8 mouse cellular contexts compared by ENCODE assay signal in genomic region chr11:93968848-93969128, GRCm38 (mm10). TPM values are rescaled to one million over a fixed set of nuclear protein-coding genes. Genes with fewer than 3 reads are reported as not detected.
A peak's percentile ranks its signal among the peaks of the same experiment; 100 is the strongest.
DNase-seq lines count a peak whose midpoint lies in the region; ATAC-seq and TF ChIP-seq lines count a peak whose summit lies in the region.

No protein-coding gene starts in this region.

- H3K4me1 ChIP-seq in kidney, embryonic 14.5 days (ENCODE audit: control insufficient read depth, insufficient read depth, low read length): peaks cover 4% of the 10 kb centered on the region; the same call in 1 of the 2 replicates
- H3K4me1 ChIP-seq in cortical plate, adult 2 months (ENCODE audit: control insufficient read depth, insufficient read depth, low read length): peaks cover 2% of the 10 kb centered on the region; the same call in 1 of the 2 replicates
- H3K4me1 ChIP-seq in hindbrain, embryonic 16.5 days (ENCODE audit: control insufficient read depth, insufficient read depth, low read depth, low read length): peaks cover 9% of the 10 kb centered on the region
- H3K4me1 ChIP-seq in midbrain, embryonic 14.5 days (ENCODE audit: control insufficient read depth, insufficient read depth, low read length): peaks cover 8% of the 10 kb centered on the region; the same call in 1 of the 2 replicates

- WGBS in kidney, embryonic 14.5 days: 43% methylated on average over 6 of the region's 6 CpGs
- 50% methylated on average over 6 of the region's 6 CpGs for WGBS in hindbrain, embryonic 16.5 days
- WGBS in midbrain, embryonic 14.5 days: 47% methylated on average over 6 of the region's 6 CpGs

- H3K9ac ChIP-seq in kidney, embryonic 14.5 days (ENCODE audit: low read depth, low read length): peak overlapping the region; percentile 40; the same call in 1 of the 2 replicates
- H3K9ac ChIP-seq in hindbrain, embryonic 16.5 days (ENCODE audit: low read depth, low read length): no peak overlapping the region
- no peak overlapping the region for H3K9ac ChIP-seq in midbrain, embryonic 14.5 days (replicated peaks; ENCODE audit: low read length)

- no peaks in the 10 kb centered on the region for H3K27me3 ChIP-seq in kidney, embryonic 14.5 days (ENCODE audit: control insufficient read depth, insufficient read depth, low read length)
- H3K27me3 ChIP-seq in hindbrain, embryonic 16.5 days (replicated peaks; ENCODE audit: control insufficient read depth, insufficient read depth, low read length): no peaks in the 10 kb centered on the region
- no peaks in the 10 kb centered on the region for H3K27me3 ChIP-seq in midbrain, embryonic 14.5 days (ENCODE audit: control insufficient read depth, insufficient read depth, low read length)

- DNase-seq in kidney, postnatal 25 days: no peak
- no peak for DNase-seq in midbrain, embryonic 14.5 days
- DNase-seq in layer of hippocampus, adult 9-10 months (ENCODE audit: low spot score): no peak
- no peak for DNase-seq in cerebellum, adult 18-20 months

- TF ChIP-seq CTCF in cortical plate, adult 2 months (IDR thresholded peaks at IDR 0.05; ENCODE audit: extremely low read depth, insufficient read depth, low read length): no peak

- no peak for ATAC-seq in kidney, embryonic 14.5 days (ENCODE audit: low FRiP score, low TSS enrichment)
- ATAC-seq in hindbrain, embryonic 16.5 days: no peak
- no peak for ATAC-seq in midbrain, embryonic 14.5 days (ENCODE audit: low FRiP score, low TSS enrichment)
- no peak for ATAC-seq in erythroid progenitor cell, adult 5-6 weeks (replicated peaks; ENCODE audit: low FRiP score, poor library complexity, severe bottlenecking)

- H3K36me3 ChIP-seq in kidney, embryonic 14.5 days (ENCODE audit: control insufficient read depth, insufficient read depth, low read length): peaks cover 22% of the 10 kb centered on the region
- H3K36me3 ChIP-seq in hindbrain, embryonic 16.5 days (ENCODE audit: control insufficient read depth, insufficient read depth, low read length): peaks cover 18% of the 10 kb centered on the region
- peaks cover 21% of the 10 kb centered on the region for H3K36me3 ChIP-seq in midbrain, embryonic 14.5 days (ENCODE audit: control insufficient read depth, insufficient read depth, low read length)

- TF ChIP-seq POLR2A in cortical plate, adult 2 months (IDR thresholded peaks at IDR 0.05; ENCODE audit: extremely low read depth, insufficient read depth, low read length): no peak

- H3K27ac ChIP-seq in kidney, embryonic 14.5 days (ENCODE audit: low read depth, low read length): no peak overlapping the region
- H3K27ac ChIP-seq in cortical plate, adult 2 months (ENCODE audit: insufficient read depth, low read length): peak overlapping the region; percentile 8; the same call in 1 of the 2 replicates
- no peak overlapping the region for H3K27ac ChIP-seq in hindbrain, embryonic 16.5 days (ENCODE audit: low read depth, low read length)
- peak overlapping the region; percentile 82 for H3K27ac ChIP-seq in midbrain, embryonic 14.5 days (replicated peaks; ENCODE audit: low read depth, low read length)

- H3K9me3 ChIP-seq in kidney, embryonic 14.5 days (ENCODE audit: control insufficient read depth, low read length): no peaks in the 10 kb centered on the region
- no peaks in the 10 kb centered on the region for H3K9me3 ChIP-seq in hindbrain, embryonic 16.5 days (ENCODE audit: control insufficient read depth, low read length)
- no peaks in the 10 kb centered on the region for H3K9me3 ChIP-seq in midbrain, embryonic 14.5 days (ENCODE audit: control insufficient read depth, low read length)

- peak overlapping the region; percentile 39 for H3K4me2 ChIP-seq in kidney, embryonic 14.5 days (replicated peaks; ENCODE audit: low read depth, low read length)
- H3K4me2 ChIP-seq in hindbrain, embryonic 16.5 days (ENCODE audit: low read length): peak overlapping the region; percentile 43
- H3K4me2 ChIP-seq in midbrain, embryonic 14.5 days (ENCODE audit: low read length): peak overlapping the region; percentile 83

- H3K4me3 ChIP-seq in kidney, embryonic 14.5 days (ENCODE audit: low read length): peak overlapping the region; percentile 90
- H3K4me3 ChIP-seq in cortical plate, adult 2 months (ENCODE audit: insufficient read depth, low read length): no peak overlapping the region
- no peak overlapping the region; the same call in 1 of the 2 replicates for H3K4me3 ChIP-seq in hindbrain, embryonic 16.5 days (ENCODE audit: low read length)
- peak overlapping the region; percentile 82; the same call in 1 of the 2 replicates for H3K4me3 ChIP-seq in midbrain, embryonic 14.5 days (replicated peaks; ENCODE audit: low read depth, low read length)

RNA-seq across cellular contexts. Expression of gene Nme1, which starts 0.5 kb away (rescaled TPM):
- 211 and 282 TPM in 2 replicates for polyA plus RNA-seq in kidney, embryonic 14.5 days (2014; fragmentation: Nextera tagmentation; extraction: Ambion mirVana)
- 220 and 244 TPM in 2 replicates for polyA plus RNA-seq in cortical plate, adult 2 months (2012; rRNA removed)
- polyA plus RNA-seq in hindbrain, embryonic 16.5 days (2015; fragmentation: Nextera tagmentation; extraction: Ambion mirVana): 372 and 387 TPM in 2 replicates
- polyA plus RNA-seq in midbrain, embryonic 14.5 days (2014; fragmentation: Nextera tagmentation; extraction: Ambion mirVana): 439 and 597 TPM in 2 replicates
- total RNA-seq in erythroid progenitor cell, adult 5-6 weeks (2015; ENCODE audit: low replicate concordance): 11.3 and 17.7 TPM in 2 replicates
- 7.6 and 42.3 TPM in 2 replicates for total RNA-seq in erythroid progenitor cell, adult 5-6 weeks (2017; ENCODE audit: low replicate concordance)

RNA-seq across cellular contexts. Expression of gene Gm20390, which starts 0.7 kb away (rescaled TPM):
- 458 and 601 TPM in 2 replicates for polyA plus RNA-seq in kidney, embryonic 14.5 days (2014; fragmentation: Nextera tagmentation; extraction: Ambion mirVana)
- 67.5 and 82.7 TPM in 2 replicates for polyA plus RNA-seq in cortical plate, adult 2 months (2012; rRNA removed)
- polyA plus RNA-seq in hindbrain, embryonic 16.5 days (2015; fragmentation: Nextera tagmentation; extraction: Ambion mirVana): 367 and 368 TPM in 2 replicates
- 269 and 321 TPM in 2 replicates for polyA plus RNA-seq in midbrain, embryonic 14.5 days (2014; fragmentation: Nextera tagmentation; extraction: Ambion mirVana)
- total RNA-seq in erythroid progenitor cell, adult 5-6 weeks (2015; ENCODE audit: low replicate concordance): 32.3 and 33.5 TPM in 2 replicates
- 5.0 TPM in 1 of 2 replicates, not detected in the other for total RNA-seq in erythroid progenitor cell, adult 5-6 weeks (2017; ENCODE audit: low replicate concordance)

RNA-seq across cellular contexts. Expression of gene Nme2, which starts 12.7 kb away (rescaled TPM):
- 271 and 274 TPM in 2 replicates for polyA plus RNA-seq in kidney, embryonic 14.5 days (2014; fragmentation: Nextera tagmentation; extraction: Ambion mirVana)
- polyA plus RNA-seq in cortical plate, adult 2 months (2012; rRNA removed): 108 and 129 TPM in 2 replicates
- polyA plus RNA-seq in hindbrain, embryonic 16.5 days (2015; fragmentation: Nextera tagmentation; extraction: Ambion mirVana): 98.6 and 130 TPM in 2 replicates
- 75.8 and 79.0 TPM in 2 replicates for polyA plus RNA-seq in midbrain, embryonic 14.5 days (2014; fragmentation: Nextera tagmentation; extraction: Ambion mirVana)
- 34.8 and 35.7 TPM in 2 replicates for total RNA-seq in erythroid progenitor cell, adult 5-6 weeks (2015; ENCODE audit: low replicate concordance)
- 9.6 and 10.1 TPM in 2 replicates for total RNA-seq in erythroid progenitor cell, adult 5-6 weeks (2017; ENCODE audit: low replicate concordance)

RNA-seq across cellular contexts. Expression of gene Spag9, which starts 27.1 kb away (rescaled TPM):
- polyA plus RNA-seq in kidney, embryonic 14.5 days (2014; fragmentation: Nextera tagmentation; extraction: Ambion mirVana): 45.6 and 55.1 TPM in 2 replicates
- polyA plus RNA-seq in cortical plate, adult 2 months (2012; rRNA removed): 126 and 130 TPM in 2 replicates
- 68.9 and 71.8 TPM in 2 replicates for polyA plus RNA-seq in hindbrain, embryonic 16.5 days (2015; fragmentation: Nextera tagmentation; extraction: Ambion mirVana)
- 112 and 140 TPM in 2 replicates for polyA plus RNA-seq in midbrain, embryonic 14.5 days (2014; fragmentation: Nextera tagmentation; extraction: Ambion mirVana)
- total RNA-seq in erythroid progenitor cell, adult 5-6 weeks (2015; ENCODE audit: low replicate concordance): 28.5 and 50.7 TPM in 2 replicates
- 68.5 and 69.1 TPM in 2 replicates for total RNA-seq in erythroid progenitor cell, adult 5-6 weeks (2017; ENCODE audit: low replicate concordance)

Comparison
In these comparisons a context has a peak if more than half of its experiments do, and no peak if none do; other contexts are left out.
1. H3K27ac ChIP-seq: peak in cortical plate, adult 2 months (single experiment) and midbrain, embryonic 14.5 days (single experiment); none in kidney, embryonic 14.5 days (single experiment) and hindbrain, embryonic 16.5 days (single experiment).
2. H3K4me3 ChIP-seq: peak in kidney, embryonic 14.5 days (single experiment) and midbrain, embryonic 14.5 days (single experiment); none in cortical plate, adult 2 months (single experiment) and hindbrain, embryonic 16.5 days (single experiment).
3. Peak in every context shown above with its lines, with median percentiles within 50 percentile points of each other: H3K4me2 ChIP-seq.